ENCODE assay signal across 24 mouse cellular contexts in genomic region chr10:72981359-72981758, GRCm38 (mm10).
A peak's percentile ranks its signal among the peaks of the same experiment; 100 is the strongest.
DNase-seq lines count a peak whose midpoint lies in the region; ATAC-seq and TF ChIP-seq lines count a peak whose summit lies in the region.
"Had no signal": no experiment of that assay in that cellular context is flagged by ENCODE, and none has a peak within 500 bp of the region (broad histone marks: within the 10 kb centered on the region; RNA-seq: fewer than 3 reads in every experiment).

No protein-coding gene starts in this region.

- H3K4me3 ChIP-seq in limb, embryonic 14.5 days (replicated peaks; ENCODE audit: low read length) = no peak overlapping the region
- H3K4me3 ChIP-seq in limb, embryonic 10.5 days = no peak overlapping the region
- H3K4me3 ChIP-seq: gastrocnemius, adult 2 months; heart, embryonic 12.5 days; hindbrain, embryonic 10.5 days; limb, embryonic 15.5 days; midbrain, embryonic 12.5 days; stomach, embryonic 15.5 days had no signal

- 30% methylated on average over 1 of the region's 1 CpGs for WGBS in limb, embryonic 14.5 days
- WGBS in limb, embryonic 10.5 days = 34% methylated on average over 1 of the region's 1 CpGs

- H3K27ac ChIP-seq in limb, embryonic 14.5 days (replicated peaks; ENCODE audit: low read depth, low read length) = no peak overlapping the region
- H3K27ac ChIP-seq in limb, embryonic 10.5 days = no peak overlapping the region
- H3K27ac ChIP-seq: gastrocnemius, adult 2 months; hindbrain, embryonic 10.5 days; hindbrain, postnatal 0 days; limb, embryonic 15.5 days; liver, embryonic 14.5 days; midbrain, embryonic 12.5 days; stomach, embryonic 15.5 days had no signal

- 0 out of 2 replicates have a peak, but pooled peaks have one; percentile 23 for ATAC-seq in limb, embryonic 14.5 days (ENCODE audit: low FRiP score, low read depth)
- ATAC-seq: hindbrain, postnatal 0 days; intestine, embryonic 16.5 days had no signal

- no peaks in the 10 kb centered on the region for H3K4me1 ChIP-seq in limb, embryonic 14.5 days (ENCODE audit: control insufficient read depth, insufficient read depth, low read length)
- no peaks in the 10 kb centered on the region for H3K4me1 ChIP-seq in limb, embryonic 10.5 days
- H3K4me1 ChIP-seq: heart, embryonic 12.5 days; hindbrain, embryonic 10.5 days; limb, embryonic 15.5 days; midbrain, embryonic 12.5 days; stomach, embryonic 15.5 days had no signal

- no peaks in the 10 kb centered on the region for H3K36me3 ChIP-seq in limb, embryonic 14.5 days (ENCODE audit: control insufficient read depth, insufficient read depth, low read length)
- H3K36me3 ChIP-seq in limb, embryonic 10.5 days = no peaks in the 10 kb centered on the region
- H3K36me3 ChIP-seq: heart, embryonic 12.5 days; hindbrain, embryonic 10.5 days; limb, embryonic 15.5 days; midbrain, embryonic 12.5 days; stomach, embryonic 15.5 days had no signal

- H3K9ac ChIP-seq in limb, embryonic 14.5 days (ENCODE audit: low read depth, low read length, severe bottlenecking) = no peak overlapping the region
- H3K9ac ChIP-seq: heart, embryonic 12.5 days; limb, embryonic 15.5 days; liver, embryonic 14.5 days; lung, embryonic 14.5 days; midbrain, embryonic 12.5 days; stomach, embryonic 15.5 days had no signal

- TF ChIP-seq CTCF in brain, embryonic 14.5 days (IDR thresholded peaks at IDR 0.05; ENCODE audit: borderline replicate concordance, extremely low read depth, insufficient read depth, insufficient read length) = no peak

- no peaks in the 10 kb centered on the region for H3K9me3 ChIP-seq in limb, embryonic 14.5 days (ENCODE audit: control insufficient read depth, low read length)
- no peaks in the 10 kb centered on the region for H3K9me3 ChIP-seq in limb, embryonic 10.5 days (replicated peaks)
- H3K9me3 ChIP-seq: heart, embryonic 12.5 days; hindbrain, embryonic 10.5 days; limb, embryonic 15.5 days; midbrain, embryonic 12.5 days; stomach, embryonic 15.5 days had no signal

- H3K27me3 ChIP-seq in limb, embryonic 14.5 days (ENCODE audit: control insufficient read depth, insufficient read depth, low read length) = no peaks in the 10 kb centered on the region
- no peaks in the 10 kb centered on the region for H3K27me3 ChIP-seq in limb, embryonic 10.5 days (ENCODE audit: low read depth, poor library complexity, severe bottlenecking)
- H3K27me3 ChIP-seq: heart, embryonic 12.5 days; limb, embryonic 15.5 days; midbrain, embryonic 12.5 days; stomach, embryonic 15.5 days had no signal

- no peak overlapping the region for H3K4me2 ChIP-seq in limb, embryonic 14.5 days (replicated peaks; ENCODE audit: low read depth, low read length, severe bottlenecking)
- H3K4me2 ChIP-seq: heart, embryonic 12.5 days; limb, embryonic 15.5 days; lung, embryonic 14.5 days; midbrain, embryonic 12.5 days; stomach, embryonic 15.5 days had no signal

- no peak for TF ChIP-seq POLR2A in limb, embryonic 14.5 days (IDR thresholded peaks at IDR 0.05; ENCODE audit: borderline replicate concordance, extremely low read depth, insufficient read depth, insufficient read length)
- no peak for TF ChIP-seq POLR2A in brain, embryonic 14.5 days (IDR thresholded peaks at IDR 0.05; ENCODE audit: borderline replicate concordance, extremely low read depth, insufficient read depth, insufficient read length, poor library complexity, severe bottlenecking)

- peak; percentile 4 for DNase-seq in layer of hippocampus, adult 11-12 months (ENCODE audit: low spot score)
- no peak for DNase-seq in layer of hippocampus, adult 9-10 months (ENCODE audit: low spot score)
- DNase-seq in limb, embryonic 14.5 days (ENCODE audit: low spot score) = peak; percentile 23
- DNase-seq in limb, embryonic 10.5 days (ENCODE audit: low spot score) = no peak
- DNase-seq in brain, embryonic 14.5 days (ENCODE audit: low read depth) = peak; percentile 48
- peak; percentile 4 for DNase-seq in right cerebral cortex, postnatal 25 days
- no peak for DNase-seq in kidney, postnatal 25 days
- DNase-seq: adrenal gland, postnatal 10 days; B cell, adult 2 months; cerebellum, adult 8-10 months; gastrocnemius, adult 2 months; heart, postnatal 10 days; kidney, adult 9 months; kidney, postnatal 36 days; lung, embryonic 14.5 days; thymus, postnatal 4 days had no signal

Comparison
In these comparisons a context has a peak if more than half of its experiments do, and no peak if none do; other contexts are left out.
1. DNase-seq: peak in layer of hippocampus, adult 11-12 months (single experiment), limb, embryonic 14.5 days (single experiment), brain, embryonic 14.5 days (single experiment) and right cerebral cortex, postnatal 25 days (single experiment); none in layer of hippocampus, adult 9-10 months (single experiment), limb, embryonic 10.5 days (single experiment) and kidney, postnatal 25 days (0 of 2).